Mouse (Mus musculus) kidney, postnatal 0 days (tissue): ENCODE measurements around the gene Thoc6. TPM values are rescaled to one million over a fixed set of nuclear protein-coding genes. Genes with fewer than 3 reads are reported as not detected.

Experiments
- ATAC-seq: fragments of 200-750 bp; cut with Nextera tagmentation; replicated peaks from 2 replicates; pipeline ENCODE4 v1.8.0; 2017; ENCODE audit warnings: low read depth, moderate number of reproducible peaks, moderate TSS enrichment, moderate library complexity; ENCODE audit not compliant: low FRiP score
- DNase-seq: peaks from one replicate; pipeline ENCODE4 v3.0.0-alpha.2; 2016; ENCODE audit warnings: low spot score
- H3K27ac ChIP-seq: fragments of 300-500 bp; sonication (generic); 2 replicates; pipeline ENCODE4 v1.5.1; 2014; ENCODE audit warnings: mild to moderate bottlenecking
- H3K27me3 ChIP-seq: fragments of 300-500 bp; sonication (generic); 2 replicates; pipeline ENCODE4 v1.6.1; 2014; ENCODE audit warnings: low read length, mixed read lengths; ENCODE audit not compliant: insufficient read depth
- H3K36me3 ChIP-seq: fragments of 300-500 bp; sonication (generic); 2 replicates; pipeline ENCODE4 v1.6.1; 2014; ENCODE audit warnings: low read length, mixed read lengths; ENCODE audit not compliant: insufficient read depth
- H3K4me1 ChIP-seq: fragments of 300-500 bp; sonication (generic); replicated peaks from 2 replicates; pipeline ENCODE4 v1.6.1; 2014; ENCODE audit warnings: antibody characterized with exemption, low read length, mixed read lengths; ENCODE audit not compliant: insufficient read depth
- H3K4me2 ChIP-seq: fragments of 300-500 bp; sonication (generic); 2 replicates; pipeline ENCODE4 v1.6.1; 2014; ENCODE audit warnings: mild to moderate bottlenecking, low read length, moderate library complexity, mixed read lengths
- H3K4me3 ChIP-seq: fragments of 300-500 bp; sonication (generic); replicated peaks from 2 replicates; pipeline ENCODE4 v1.5.1; 2014; ENCODE audit warnings: low read depth, low read length
- H3K9ac ChIP-seq: fragments of 300-500 bp; sonication (generic); 2 replicates; pipeline ENCODE4 v1.6.1; 2014; ENCODE audit warnings: low read depth, low read length
- H3K9me3 ChIP-seq: fragments of 300-500 bp; sonication (generic); replicated peaks from 2 replicates; pipeline ENCODE4 v1.6.1; 2016; ENCODE audit warnings: low read length, inconsistent platforms, mixed read lengths
- CTCF ChIP-seq: IDR thresholded peaks from 2 replicates; pipeline ENCODE4 v1.5.1; 2016; ENCODE audit warnings: antibody characterized with exemption, low read depth, mild to moderate bottlenecking, moderate library complexity
- WGBS: fragments of 180-500 bp; shearing (Covaris S2); extraction: QIAGEN DNeasy Blood & Tissue Kit; methylation state at CpG from one replicate; pipeline ENCODE4 v1.1.7; 2014; 5-methylcytosine and 5-hydroxymethylcytosine counted together
- polyA plus RNA-seq: library from polyadenylated mRNA; unstranded; fragments of >200 nt; fragmentation: Nextera tagmentation; extraction: Ambion mirVana; gene quantifications from 2 replicates; pipeline ENCODE4 v1.2.1, GENCODE M21; 2015

Thoc6 gene
- polyA plus RNA-seq, 1 experiment from 2014 or later: 32.3 TPM

GRCm38 (mm10) chr17:23654001-23654400 lies 19.7 kb downstream of the Thoc6 start:
- H3K4me1 ChIP-seq: no peaks in the 10 kb centered on the region
- no peaks in the 10 kb centered on the region for H3K36me3 ChIP-seq
- no peak for ATAC-seq
- no peak overlapping the region for H3K27ac ChIP-seq
- DNase-seq: no peak
- no peaks in the 10 kb centered on the region for H3K27me3 ChIP-seq
- no peaks in the 10 kb centered on the region for H3K9me3 ChIP-seq
- H3K9ac ChIP-seq: no peak overlapping the region
- no peak overlapping the region for H3K4me2 ChIP-seq
- no peak overlapping the region for H3K4me3 ChIP-seq
- no peak for TF ChIP-seq CTCF
- 57% methylated on average over 6 of the region's 6 CpGs for WGBS

- Histone ChIP-seq H3K4me1 (no peaks in the 10 kb centered on the region), H3K4me2 (no peak overlapping the region), H3K9ac (no peak overlapping the region), H3K36me3 (no peaks in the 10 kb centered on the region), H3K27me3 (no peaks in the 10 kb centered on the region), H3K9me3 (no peaks in the 10 kb centered on the region), H3K4me3 (no peak overlapping the region), H3K27ac (no peak overlapping the region)
- ATAC-seq: no peak
- DNase-seq: no peak
- TF ChIP-seq CTCF: peak; percentile 44
- 93% methylated on average over 1 of the region's 2 CpGs for WGBS
Measured at GRCm38 (mm10) chr17:23653324-23653723, 20.4 kb downstream of the Thoc6 start.

- Histone ChIP-seq H3K36me3 (no peaks in the 10 kb centered on the region), H3K27me3 (no peaks in the 10 kb centered on the region), H3K4me3 (no peak overlapping the region), H3K9ac (no peak overlapping the region), H3K27ac (no peak overlapping the region), H3K4me2 (no peak overlapping the region), H3K9me3 (no peaks in the 10 kb centered on the region), H3K4me1 (no peaks in the 10 kb centered on the region)
- WGBS: 78% methylated on average over 6 of the region's 6 CpGs
- DNase-seq (no peak), ATAC-seq (no peak)
- no peak for TF ChIP-seq CTCF
Measured at GRCm38 (mm10) chr17:23651363-23651762, 22.3 kb downstream of the Thoc6 start.

- H3K4me2 ChIP-seq: no peak overlapping the region
Measured at GRCm38 (mm10) chr17:23645894-23646293, 27.8 kb downstream of the Thoc6 start.

GRCm38 (mm10) chr17:23644613-23645495 lies 28.8 kb downstream of the Thoc6 start, which contains the start of gene Mmp25:
Gene Mmp25, minus strand, starts transcription at chr17:23645277.
- TF ChIP-seq CTCF: no peak
- no peaks in the 10 kb centered on the region for H3K4me1 ChIP-seq
- peaks cover 6% of the 10 kb centered on the region; the same call in 1 of the 2 replicates for H3K27me3 ChIP-seq
- ATAC-seq (0 out of 2 replicates have a peak, but pooled peaks have one; percentile 41), DNase-seq (peak; percentile 46)
- WGBS: under 1% methylated on average over 58 of the region's 58 CpGs
- peak within 1 kb of the TSS; percentile 67 for H3K4me2 ChIP-seq
- H3K36me3 ChIP-seq: no peaks in the 10 kb centered on the region
- peak within 1 kb of the TSS; percentile 43 for H3K4me3 ChIP-seq
- H3K9me3 ChIP-seq: no peaks in the 10 kb centered on the region
- H3K9ac ChIP-seq: peak within 1 kb of the TSS; percentile 53; the same call in 1 of the 2 replicates
- no peak within 1 kb of the TSS for H3K27ac ChIP-seq

More at GRCm38 (mm10) chr17:23645894-23646293, 27.8 kb downstream of the Thoc6 start:
- no peak for TF ChIP-seq CTCF
- Histone ChIP-seq H3K27ac (no peak overlapping the region), H3K36me3 (no peaks in the 10 kb centered on the region), H3K4me1 (no peaks in the 10 kb centered on the region), H3K27me3 (peaks cover 6% of the 10 kb centered on the region; the same call in 1 of the 2 replicates), H3K4me3 (no peak overlapping the region), H3K9ac (no peak overlapping the region), H3K9me3 (no peaks in the 10 kb centered on the region)
- no peak for DNase-seq
- WGBS: 40% methylated on average over 10 of the region's 10 CpGs
- no peak for ATAC-seq

- H3K27ac ChIP-seq: no peak overlapping the region
- DNase-seq (no peak), ATAC-seq (no peak)
- H3K36me3 ChIP-seq: no peaks in the 10 kb centered on the region
- TF ChIP-seq CTCF: no peak
- H3K4me1 ChIP-seq: no peaks in the 10 kb centered on the region
- 89% methylated on average over 8 of the region's 8 CpGs for WGBS
- no peak overlapping the region for H3K9ac ChIP-seq
- no peak overlapping the region for H3K4me2 ChIP-seq
- H3K27me3 ChIP-seq: no peaks in the 10 kb centered on the region
- no peak overlapping the region for H3K4me3 ChIP-seq
- no peaks in the 10 kb centered on the region for H3K9me3 ChIP-seq
Measured at GRCm38 (mm10) chr17:23631241-23631640, 42.4 kb downstream of the Thoc6 start.
